Mouse (Mus musculus) kidney, adult 2 months (tissue): ENCODE results near the gene Gpx4. TPM values are rescaled to one million over a fixed set of nuclear protein-coding genes. Genes with fewer than 3 reads are reported as not detected.

Experiments
- DNase-seq: peaks from one replicate; pipeline ENCODE4 v3.0.0; 2021
- H3K27ac ChIP-seq: fragments of 200-500 bp; 2 replicates; pipeline ENCODE4 v1.5.1; 2012; ENCODE audit warnings: low read depth, low read length, control low read depth, inconsistent platforms; ENCODE audit not compliant: insufficient read depth
- H3K27me3 ChIP-seq: fragments of 200-500 bp; replicated peaks from 2 replicates; pipeline ENCODE4 v1.6.1; 2012; ENCODE audit warnings: mild to moderate bottlenecking, moderate library complexity, low read length, inconsistent platforms; ENCODE audit not compliant: control insufficient read depth, insufficient read depth
- H3K36me3 ChIP-seq: fragments of 200-500 bp; 2 replicates; pipeline ENCODE4 v1.6.1; 2012; ENCODE audit warnings: mild to moderate bottlenecking, moderate library complexity, low read length, inconsistent platforms; ENCODE audit not compliant: control insufficient read depth, insufficient read depth
- H3K4me1 ChIP-seq: fragments of 200-500 bp; 2 replicates; pipeline ENCODE4 v1.6.1; 2011; ENCODE audit warnings: low read length; ENCODE audit not compliant: control insufficient read depth, insufficient read depth
- H3K4me3 ChIP-seq: fragments of 200-500 bp; 2 replicates; pipeline ENCODE4 v1.5.1; 2011; ENCODE audit warnings: mild to moderate bottlenecking, low read depth, low read length, control low read depth; ENCODE audit not compliant: insufficient read depth
- CTCF ChIP-seq: fragments of 200-500 bp; conservative IDR thresholded peaks from 2 replicates; pipeline ENCODE4 v1.5.1; 2011; ENCODE audit warnings: low read depth, mild to moderate bottlenecking, control low read depth, low read length, moderate library complexity, mixed read lengths; ENCODE audit not compliant: insufficient read depth, insufficient read length
- POLR2A ChIP-seq: fragments of 200-500 bp; IDR thresholded peaks from one replicate; pipeline ENCODE4 v1.6.1; 2011; ENCODE audit warnings: low read depth, low read length, control low read depth
- WGBS: fragments of 180-500 bp; shearing (Covaris S2); methylation state at CpG from one replicate; pipeline ENCODE4 v1.1.7; 2018; 5-methylcytosine and 5-hydroxymethylcytosine counted together
- polyA plus RNA-seq: library from polyadenylated mRNA; depleted of rRNA; stranded (reverse); fragments of >200 nt; gene quantifications from 2 replicates; pipeline ENCODE4 v1.2.3, GENCODE M21; 2012

Gene Gpx4
- polyA plus RNA-seq, 1 experiment = 1,431 TPM

DNA sequence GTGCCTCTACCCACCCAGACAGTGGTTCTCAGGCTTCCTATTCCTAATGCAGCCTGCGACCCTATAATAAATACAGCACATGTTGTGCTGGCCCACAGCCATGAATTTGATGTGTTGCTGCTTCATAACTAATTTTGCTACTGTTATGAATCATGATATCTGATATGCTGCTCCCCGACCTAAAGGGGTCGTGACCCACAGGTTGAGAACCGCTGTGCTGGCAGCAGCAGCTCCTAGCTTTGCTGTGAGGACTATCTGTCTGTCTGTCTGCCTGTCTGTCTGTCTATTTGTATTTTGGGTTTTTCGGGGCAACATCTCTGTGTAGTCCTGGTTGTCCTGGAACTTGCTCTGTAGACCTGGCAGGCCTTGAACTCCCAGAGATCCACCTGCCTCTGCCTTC, 23.2 kb upstream of the Gpx4 start:
- no peak overlapping the region for H3K4me3 ChIP-seq
- DNase-seq = no peak
- no peaks in the 10 kb centered on the region for H3K36me3 ChIP-seq
- TF ChIP-seq CTCF = no peak
- TF ChIP-seq POLR2A = no peak
- no peak overlapping the region for H3K27ac ChIP-seq
- H3K27me3 ChIP-seq = no peaks in the 10 kb centered on the region
- no peaks in the 10 kb centered on the region for H3K4me1 ChIP-seq
- WGBS = 62% methylated on average over 5 of the region's 5 CpGs

GRCm38 (mm10) chr10:80024229-80025043, 22.5 kb upstream of the Gpx4 start:
- WGBS = 82% methylated on average over 15 of the region's 15 CpGs
- no peaks in the 10 kb centered on the region for H3K27me3 ChIP-seq
- TF ChIP-seq CTCF = no peak
- TF ChIP-seq POLR2A = no peak
- H3K4me3 ChIP-seq = no peak overlapping the region
- no peak overlapping the region for H3K27ac ChIP-seq
- no peaks in the 10 kb centered on the region for H3K36me3 ChIP-seq
- H3K4me1 ChIP-seq = no peaks in the 10 kb centered on the region
- peak; percentile 27 for DNase-seq

DNA sequence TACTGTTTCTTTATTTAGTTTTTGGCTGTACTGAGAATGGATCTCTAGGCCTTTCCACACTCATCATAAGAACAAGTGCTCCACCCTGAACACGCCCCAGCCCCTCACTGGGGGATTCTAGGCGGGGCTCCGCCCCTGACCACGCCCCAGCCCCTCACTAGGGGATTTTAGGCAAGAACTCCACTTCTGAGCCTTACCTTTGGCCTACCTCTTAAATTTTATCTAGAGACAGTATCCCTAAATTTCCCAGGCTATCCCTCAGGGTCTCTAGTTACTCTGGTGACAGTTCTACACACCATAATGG, 22.0 kb upstream of the Gpx4 start:
- no peak for TF ChIP-seq CTCF
- TF ChIP-seq POLR2A = no peak
- H3K4me1 ChIP-seq = no peaks in the 10 kb centered on the region
- no peaks in the 10 kb centered on the region for H3K36me3 ChIP-seq
- H3K4me3 ChIP-seq = no peak overlapping the region
- no peak for DNase-seq
- no peaks in the 10 kb centered on the region for H3K27me3 ChIP-seq
- WGBS = 79% methylated on average over 4 of the region's 4 CpGs
- no peak overlapping the region for H3K27ac ChIP-seq

- H3K27ac ChIP-seq = no peak overlapping the region
- no peak for DNase-seq
- 81% methylated on average over 10 of the region's 10 CpGs for WGBS
- no peaks in the 10 kb centered on the region for H3K36me3 ChIP-seq
- H3K27me3 ChIP-seq = no peaks in the 10 kb centered on the region
- H3K4me3 ChIP-seq = no peak overlapping the region
- TF ChIP-seq POLR2A (no peak), CTCF (no peak)
- no peaks in the 10 kb centered on the region for H3K4me1 ChIP-seq
Measured at GRCm38 (mm10) chr10:80025463-80025862, 21.5 kb upstream of the Gpx4 start.

GRCm38 (mm10) chr10:80025889-80026288, 21.1 kb upstream of the Gpx4 start:
- no peak overlapping the region for H3K4me3 ChIP-seq
- DNase-seq = no peak
- no peaks in the 10 kb centered on the region for H3K27me3 ChIP-seq
- no peak overlapping the region for H3K27ac ChIP-seq
- no peaks in the 10 kb centered on the region for H3K36me3 ChIP-seq
- WGBS = 63% methylated on average over 12 of the region's 12 CpGs
- no peak for TF ChIP-seq POLR2A
- TF ChIP-seq CTCF = no peak
- no peaks in the 10 kb centered on the region for H3K4me1 ChIP-seq

GRCm38 (mm10) chr10:80027681-80028520, 19.1 kb upstream of the Gpx4 start:
- Histone ChIP-seq H3K27ac (no peak overlapping the region), H3K4me3 (no peak overlapping the region), H3K27me3 (no peaks in the 10 kb centered on the region), H3K4me1 (no peaks in the 10 kb centered on the region), H3K36me3 (no peaks in the 10 kb centered on the region)
- TF ChIP-seq CTCF (no peak), POLR2A (no peak)
- 83% methylated on average over 20 of the region's 20 CpGs for WGBS
- no peak for DNase-seq

DNA sequence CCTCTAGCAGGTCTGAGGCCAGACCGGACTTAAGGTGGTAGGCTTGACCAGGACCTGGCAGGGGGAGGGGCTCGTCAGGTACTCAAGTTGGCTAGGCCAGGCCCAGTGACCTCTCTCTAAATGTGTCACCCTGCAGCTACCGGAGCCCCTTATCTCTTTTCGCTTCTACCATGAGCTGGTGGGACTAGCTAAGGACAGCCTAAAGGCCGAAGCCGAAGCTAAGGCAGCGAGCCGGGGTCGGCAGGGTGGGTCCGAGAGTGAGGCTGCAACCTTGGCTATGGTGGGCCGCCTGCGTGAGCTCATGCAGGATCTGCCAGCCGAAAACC, 18.5 kb upstream of the Gpx4 start:
- TF ChIP-seq POLR2A (no peak), CTCF (no peak)
- WGBS = 95% methylated on average over 13 of the region's 13 CpGs
- 0 out of 2 replicates have a peak, but pooled peaks cover under 1% of the 10 kb centered on the region for H3K4me1 ChIP-seq
- no peak overlapping the region for H3K27ac ChIP-seq
- no peaks in the 10 kb centered on the region for H3K27me3 ChIP-seq
- H3K36me3 ChIP-seq = no peaks in the 10 kb centered on the region
- no peak for DNase-seq
- no peak overlapping the region for H3K4me3 ChIP-seq
